Mouse (Mus musculus): ENCODE measurements around the gene Trim56. TPM values are rescaled to one million over a fixed set of nuclear protein-coding genes. Genes with fewer than 3 reads are reported as not detected.
A peak's percentile ranks its signal among the peaks of the same experiment; 100 is the strongest.
"Not testable (repeated sequence)": the region's sequence is repeated elsewhere in the genome, so short reads cannot be mapped to it uniquely, and the experiment has no call there.

Gene Trim56
- total and polyA plus RNA-seq, 3 experiments: 19.2 to 55.3 (median 34.1) TPM

- TF ChIP-seq CTCF (IDR thresholded peaks at IDR 0.05; ENCODE audit: low read depth, low read length) (peak; percentile 80), GATA2 (IDR thresholded peaks at IDR 0.05; ENCODE audit: borderline replicate concordance, low read depth, low read length) (no peak)
- Histone ChIP-seq H3K27me3 (ENCODE audit: insufficient read depth, low read length) (peaks cover 13% of the 10 kb centered on the region; the same call in 1 of the 2 replicates), H3K4me1 (ENCODE audit: insufficient read depth, low read depth, low read length) (peaks cover 46% of the 10 kb centered on the region), H3K9me3 (replicated peaks) (no peaks in the 10 kb centered on the region), H3K36me3 (replicated peaks) (no peaks in the 10 kb centered on the region), H3K4me3 (ENCODE audit: low read depth, low read length) (no peak overlapping the region; the same call in 1 of the 2 replicates)
- peak; percentile 34; the same call in 1 of the 2 replicates for ATAC-seq (ENCODE audit: extremely low read depth, insufficient number of reproducible peaks, low FRiP score, poor library complexity, severe bottlenecking)
- DNase-seq (ENCODE audit: low spot score): peak; percentile 62
These were observed 6.7 kb upstream of the Trim56 start for GRCm38 (mm10) chr5:137122686-137123193.

GRCm38 (mm10) chr5:137121280-137121679 is 5.3 kb upstream of the Trim56 start:
- ATAC-seq (ENCODE audit: extremely low read depth, insufficient number of reproducible peaks, low FRiP score, poor library complexity, severe bottlenecking): no peak
- H3K36me3 ChIP-seq (replicated peaks): no peaks in the 10 kb centered on the region
- peaks cover 57% of the 10 kb centered on the region for H3K4me1 ChIP-seq (ENCODE audit: insufficient read depth, low read depth, low read length)
- H3K27me3 ChIP-seq (ENCODE audit: insufficient read depth, low read length): 0 out of 2 replicates have a peak, but pooled peaks cover 8% of the 10 kb centered on the region
- no peak for TF ChIP-seq GATA2 (IDR thresholded peaks at IDR 0.05; ENCODE audit: borderline replicate concordance, low read depth, low read length)
- TF ChIP-seq TAL1 (conservative IDR thresholded peaks at IDR 0.05; ENCODE audit: low read depth, low read length): no peak
- TF ChIP-seq POLR2AphosphoS5 (IDR thresholded peaks at IDR 0.05; ENCODE audit: insufficient replicate concordance, low read depth, low read length): no peak
- TF ChIP-seq CTCF (IDR thresholded peaks at IDR 0.05; ENCODE audit: low read depth, low read length): no peak
- no peak for TF ChIP-seq GATA1 (IDR thresholded peaks at IDR 0.05; ENCODE audit: borderline replicate concordance, low read length)
- DNase-seq (ENCODE audit: low spot score): no peak
- H3K4me3 ChIP-seq (ENCODE audit: low read depth, low read length): no peak overlapping the region
- no peaks in the 10 kb centered on the region for H3K9me3 ChIP-seq (replicated peaks)

- H3K4me1 ChIP-seq (ENCODE audit: insufficient read depth, low read depth, low read length): peaks cover 76% of the 10 kb centered on the region
- peaks cover 7% of the 10 kb centered on the region for H3K9me3 ChIP-seq (replicated peaks)
- no peak overlapping the region for H3K4me3 ChIP-seq (ENCODE audit: low read depth, low read length)
- ATAC-seq (ENCODE audit: extremely low read depth, insufficient number of reproducible peaks, low FRiP score, poor library complexity, severe bottlenecking) (no peak), DNase-seq (ENCODE audit: low spot score) (no peak)
- TF ChIP-seq GATA1 (IDR thresholded peaks at IDR 0.05; ENCODE audit: borderline replicate concordance, low read length): no peak
- H3K27me3 ChIP-seq (ENCODE audit: insufficient read depth, low read length): peaks cover 3% of the 10 kb centered on the region; the same call in 1 of the 2 replicates
- H3K36me3 ChIP-seq (replicated peaks): peaks cover 14% of the 10 kb centered on the region
These were observed 2.9 kb upstream of the Trim56 start for GRCm38 (mm10) chr5:137118878-137119277.

- Histone ChIP-seq H3K9me3 (replicated peaks) (peaks cover 16% of the 10 kb centered on the region), H3K4me1 (ENCODE audit: insufficient read depth, low read depth, low read length) (peaks cover 78% of the 10 kb centered on the region), H3K36me3 (replicated peaks) (peaks cover 23% of the 10 kb centered on the region)
- H3K27me3 ChIP-seq (ENCODE audit: insufficient read depth, low read length); DNase-seq (ENCODE audit: low spot score); ATAC-seq (ENCODE audit: extremely low read depth, insufficient number of reproducible peaks, low FRiP score, poor library complexity, severe bottlenecking); H3K4me3 ChIP-seq (ENCODE audit: low read depth, low read length): not testable (repeated sequence)
These were observed 2.0 kb upstream of the Trim56 start for GRCm38 (mm10) chr5:137117994-137118393.

GRCm38 (mm10) chr5:137116987-137117386 is 978 bp upstream of the Trim56 start:
- peaks cover 77% of the 10 kb centered on the region for H3K4me1 ChIP-seq (ENCODE audit: insufficient read depth, low read depth, low read length)
- H3K9me3 ChIP-seq (replicated peaks): peaks cover 21% of the 10 kb centered on the region
- DNase-seq (ENCODE audit: low spot score): no peak
- peak overlapping the region; percentile 73 for H3K4me3 ChIP-seq (ENCODE audit: low read depth, low read length)
- H3K36me3 ChIP-seq (replicated peaks): peaks cover 32% of the 10 kb centered on the region
- TF ChIP-seq GATA2 (IDR thresholded peaks at IDR 0.05; ENCODE audit: borderline replicate concordance, low read depth, low read length) (no peak), GATA1 (IDR thresholded peaks at IDR 0.05; ENCODE audit: borderline replicate concordance, low read length) (no peak), POLR2AphosphoS5 (IDR thresholded peaks at IDR 0.05; ENCODE audit: insufficient replicate concordance, low read depth, low read length) (no peak), CTCF (IDR thresholded peaks at IDR 0.05; ENCODE audit: low read depth, low read length) (no peak), TAL1 (conservative IDR thresholded peaks at IDR 0.05; ENCODE audit: low read depth, low read length) (no peak)
- ATAC-seq (ENCODE audit: extremely low read depth, insufficient number of reproducible peaks, low FRiP score, poor library complexity, severe bottlenecking): no peak
- peaks cover 3% of the 10 kb centered on the region; the same call in 1 of the 2 replicates for H3K27me3 ChIP-seq (ENCODE audit: insufficient read depth, low read length)

GRCm38 (mm10) chr5:137114891-137115561 is 983 bp downstream of the Trim56 start:
- Histone ChIP-seq H3K9me3 (replicated peaks) (peaks cover 37% of the 10 kb centered on the region), H3K36me3 (replicated peaks) (peaks cover 51% of the 10 kb centered on the region)

More at GRCm38 (mm10) chr5:137114891-137115561, 983 bp downstream of the Trim56 start:
- DNase-seq (ENCODE audit: low spot score): no peak
- H3K4me3 ChIP-seq (ENCODE audit: low read depth, low read length): peak overlapping the region; percentile 73
- peaks cover 3% of the 10 kb centered on the region; the same call in 1 of the 2 replicates for H3K27me3 ChIP-seq (ENCODE audit: insufficient read depth, low read length)
- H3K4me1 ChIP-seq (ENCODE audit: insufficient read depth, low read depth, low read length): peaks cover 73% of the 10 kb centered on the region
- no peak for TF ChIP-seq CTCF (IDR thresholded peaks at IDR 0.05; ENCODE audit: low read depth, low read length)
- no peak for TF ChIP-seq GATA1 (IDR thresholded peaks at IDR 0.05; ENCODE audit: borderline replicate concordance, low read length)
- TF ChIP-seq GATA2 (IDR thresholded peaks at IDR 0.05; ENCODE audit: borderline replicate concordance, low read depth, low read length): no peak
- no peak for TF ChIP-seq TAL1 (conservative IDR thresholded peaks at IDR 0.05; ENCODE audit: low read depth, low read length)
- no peak for TF ChIP-seq POLR2AphosphoS5 (IDR thresholded peaks at IDR 0.05; ENCODE audit: insufficient replicate concordance, low read depth, low read length)
- no peak for ATAC-seq (ENCODE audit: extremely low read depth, insufficient number of reproducible peaks, low FRiP score, poor library complexity, severe bottlenecking)

Measured in G1E (cell line).